In genomic region chr1:77316198-77316597, GRCm38 (mm10) we compare ENCODE assay signal across 25 mouse cellular contexts.
DNase-seq lines count a peak whose midpoint lies in the region; ATAC-seq lines count a peak whose summit lies in the region.
"Had no signal": no experiment of that assay in that cellular context is flagged by ENCODE, and none has a peak within 500 bp of the region (broad histone marks: within the 10 kb centered on the region; RNA-seq: fewer than 3 reads in every experiment).

No protein-coding gene starts in this region.

- H3K36me3 ChIP-seq in kidney, embryonic 16.5 days (ENCODE audit: insufficient read depth, low read length) = no peaks in the 10 kb centered on the region
- no peaks in the 10 kb centered on the region for H3K36me3 ChIP-seq in embryonic facial prominence, embryonic 10.5 days (replicated peaks)
- no peaks in the 10 kb centered on the region for H3K36me3 ChIP-seq in embryonic facial prominence, embryonic 11.5 days (replicated peaks; ENCODE audit: control insufficient read depth, insufficient read depth, low read depth, low read length)
- no peaks in the 10 kb centered on the region for H3K36me3 ChIP-seq in limb, embryonic 13.5 days
- no peaks in the 10 kb centered on the region for H3K36me3 ChIP-seq in hindbrain, embryonic 13.5 days
- H3K36me3 ChIP-seq: embryonic facial prominence, embryonic 15.5 days; heart, embryonic 12.5 days; heart, embryonic 15.5 days; hindbrain, embryonic 15.5 days; intestine, embryonic 15.5 days had no signal

- H3K4me3 ChIP-seq in kidney, embryonic 16.5 days (ENCODE audit: low read length) = no peak overlapping the region
- H3K4me3 ChIP-seq in embryonic facial prominence, embryonic 10.5 days = no peak overlapping the region
- no peak overlapping the region for H3K4me3 ChIP-seq in embryonic facial prominence, embryonic 11.5 days (ENCODE audit: low read depth, low read length)
- no peak overlapping the region for H3K4me3 ChIP-seq in limb, embryonic 13.5 days
- no peak overlapping the region for H3K4me3 ChIP-seq in hindbrain, embryonic 13.5 days
- H3K4me3 ChIP-seq: embryonic facial prominence, embryonic 15.5 days; heart, embryonic 12.5 days; heart, embryonic 15.5 days; hindbrain, embryonic 15.5 days; intestine, embryonic 15.5 days had no signal

- ATAC-seq in kidney, embryonic 16.5 days (ENCODE audit: low FRiP score, low TSS enrichment) = peak; percentile 40; the same call in 1 of the 2 replicates
- no peak for ATAC-seq in embryonic facial prominence, embryonic 11.5 days (replicated peaks; ENCODE audit: insufficient number of reproducible peaks, low FRiP score, low TSS enrichment, low read depth)
- no peak for ATAC-seq in limb, embryonic 13.5 days (ENCODE audit: low FRiP score, low read depth)
- ATAC-seq in hindbrain, embryonic 13.5 days (ENCODE audit: low FRiP score) = no peak
- ATAC-seq: CD4-positive, CD25-positive, alpha-beta regulatory T cell, adult 4 months; forebrain, embryonic 14.5 days; forebrain, postnatal 0 days; intestine, embryonic 15.5 days had no signal

- H3K4me2 ChIP-seq in kidney, embryonic 16.5 days (replicated peaks; ENCODE audit: low read depth, low read length) = no peak overlapping the region
- H3K4me2 ChIP-seq in embryonic facial prominence, embryonic 11.5 days (ENCODE audit: low read depth, low read length) = no peak overlapping the region
- H3K4me2 ChIP-seq in limb, embryonic 13.5 days (replicated peaks) = 0 out of 2 replicates have a peak overlapping the region, but pooled peaks have one; percentile 17
- no peak overlapping the region for H3K4me2 ChIP-seq in hindbrain, embryonic 13.5 days
- H3K4me2 ChIP-seq: embryonic facial prominence, embryonic 15.5 days; heart, embryonic 12.5 days; heart, embryonic 15.5 days; hindbrain, embryonic 15.5 days; intestine, embryonic 15.5 days had no signal

- 0 out of 2 replicates have a peak, but pooled peaks cover 4% of the 10 kb centered on the region for H3K27me3 ChIP-seq in kidney, embryonic 16.5 days (ENCODE audit: insufficient read depth, low read length)
- no peaks in the 10 kb centered on the region for H3K27me3 ChIP-seq in embryonic facial prominence, embryonic 10.5 days (replicated peaks; ENCODE audit: low read depth, poor library complexity, severe bottlenecking)
- no peaks in the 10 kb centered on the region for H3K27me3 ChIP-seq in embryonic facial prominence, embryonic 11.5 days (ENCODE audit: control insufficient read depth, insufficient read depth, low read length)
- H3K27me3 ChIP-seq in limb, embryonic 13.5 days = no peaks in the 10 kb centered on the region
- H3K27me3 ChIP-seq in hindbrain, embryonic 13.5 days = no peaks in the 10 kb centered on the region
- H3K27me3 ChIP-seq: embryonic facial prominence, embryonic 15.5 days; heart, embryonic 12.5 days; heart, embryonic 15.5 days; hindbrain, embryonic 15.5 days; intestine, embryonic 15.5 days had no signal

- peaks cover 16% of the 10 kb centered on the region for H3K4me1 ChIP-seq in kidney, embryonic 16.5 days (ENCODE audit: insufficient read depth, low read length)
- peaks cover 28% of the 10 kb centered on the region for H3K4me1 ChIP-seq in embryonic facial prominence, embryonic 10.5 days
- H3K4me1 ChIP-seq in embryonic facial prominence, embryonic 11.5 days (ENCODE audit: control insufficient read depth, insufficient read depth, low read length) = no peaks in the 10 kb centered on the region
- H3K4me1 ChIP-seq in limb, embryonic 13.5 days = no peaks in the 10 kb centered on the region
- no peaks in the 10 kb centered on the region for H3K4me1 ChIP-seq in hindbrain, embryonic 13.5 days (replicated peaks)
- H3K4me1 ChIP-seq: heart, embryonic 12.5 days; heart, embryonic 15.5 days; hindbrain, embryonic 15.5 days had no signal

- H3K27ac ChIP-seq in kidney, embryonic 16.5 days (ENCODE audit: low read length) = no peak overlapping the region
- H3K27ac ChIP-seq in embryonic facial prominence, embryonic 10.5 days (replicated peaks) = no peak overlapping the region
- no peak overlapping the region for H3K27ac ChIP-seq in embryonic facial prominence, embryonic 11.5 days (replicated peaks; ENCODE audit: low read depth, low read length)
- no peak overlapping the region for H3K27ac ChIP-seq in limb, embryonic 13.5 days
- no peak overlapping the region for H3K27ac ChIP-seq in hindbrain, embryonic 13.5 days
- H3K27ac ChIP-seq: embryonic facial prominence, embryonic 15.5 days; heart, embryonic 15.5 days; hindbrain, embryonic 15.5 days; intestine, embryonic 15.5 days had no signal

- H3K9me3 ChIP-seq in kidney, embryonic 16.5 days (ENCODE audit: low read length) = no peaks in the 10 kb centered on the region
- H3K9me3 ChIP-seq in embryonic facial prominence, embryonic 10.5 days = no peaks in the 10 kb centered on the region
- H3K9me3 ChIP-seq in embryonic facial prominence, embryonic 11.5 days (replicated peaks; ENCODE audit: control insufficient read depth, low read length) = no peaks in the 10 kb centered on the region
- no peaks in the 10 kb centered on the region for H3K9me3 ChIP-seq in limb, embryonic 13.5 days
- H3K9me3 ChIP-seq in hindbrain, embryonic 13.5 days = no peaks in the 10 kb centered on the region
- H3K9me3 ChIP-seq: embryonic facial prominence, embryonic 15.5 days; heart, embryonic 12.5 days; heart, embryonic 15.5 days; hindbrain, embryonic 15.5 days; intestine, embryonic 15.5 days had no signal

- no peak for DNase-seq in kidney, postnatal 4 days
- DNase-seq in embryonic facial prominence, embryonic 10.5 days (ENCODE audit: low spot score) = peak; percentile 21
- peak; percentile 29 for DNase-seq in embryonic facial prominence, embryonic 11.5 days (ENCODE audit: low spot score)
- no peak for DNase-seq in heart, postnatal 25 days (ENCODE audit: low spot score)
- DNase-seq: adrenal gland, adult 2 months; adrenal gland, postnatal 14 days; cerebellum, adult 11 months; cerebellum, adult 2 months; cerebellum, adult 9-11 months; cerebellum, postnatal 36 days; forebrain, postnatal 0 days; gastrocnemius, postnatal 25 days; heart, adult 18-20 months; heart, postnatal 10 days; heart, postnatal 4 days had no signal

- no peak overlapping the region for H3K9ac ChIP-seq in kidney, embryonic 16.5 days (replicated peaks; ENCODE audit: low read length)
- no peak overlapping the region for H3K9ac ChIP-seq in embryonic facial prominence, embryonic 11.5 days (replicated peaks; ENCODE audit: low read length)
- H3K9ac ChIP-seq in limb, embryonic 13.5 days = no peak overlapping the region
- H3K9ac ChIP-seq in hindbrain, embryonic 13.5 days = no peak overlapping the region
- H3K9ac ChIP-seq: embryonic facial prominence, embryonic 15.5 days; forebrain, postnatal 0 days; heart, embryonic 12.5 days; heart, embryonic 15.5 days; hindbrain, embryonic 15.5 days; intestine, embryonic 15.5 days had no signal

- WGBS in kidney, embryonic 16.5 days = 16% methylated on average over 9 of the region's 9 CpGs
- 39% methylated on average over 9 of the region's 9 CpGs for WGBS in embryonic facial prominence, embryonic 10.5 days
- 28% methylated on average over 9 of the region's 9 CpGs for WGBS in embryonic facial prominence, embryonic 11.5 days
- WGBS in limb, embryonic 13.5 days = 22% methylated on average over 9 of the region's 9 CpGs
- WGBS in hindbrain, embryonic 13.5 days = 68% methylated on average over 9 of the region's 9 CpGs

- intact Hi-C loops in heart, postnatal 25 days (cut with DNase I) = no loop called here

Comparison
In these comparisons a context has a peak if more than half of its experiments do, and no peak if none do; other contexts are left out.
1. DNase-seq: peak in embryonic facial prominence, embryonic 10.5 days (single experiment) and embryonic facial prominence, embryonic 11.5 days (single experiment); none in kidney, postnatal 4 days (0 of 2) and heart, postnatal 25 days (single experiment).